Mouse (Mus musculus) cerebellum, adult 2 months (tissue): ENCODE results near the gene Nsg2. TPM values are rescaled to one million over a fixed set of nuclear protein-coding genes. Genes with fewer than 3 reads are reported as not detected.

Source experiments
- DNase-seq, 2 experiments: peaks; one replicate each; pipeline ENCODE4 v3.0.0; 2021
- H3K27ac ChIP-seq: fragments of 200-500 bp; 2 replicates; pipeline ENCODE4 v1.5.1; 2012; ENCODE audit warnings: low read length, control low read depth, inconsistent platforms; ENCODE audit not compliant: insufficient read depth
- H3K27me3 ChIP-seq: fragments of 200-500 bp; 2 replicates; pipeline ENCODE4 v1.6.1; 2012; ENCODE audit warnings: inconsistent platforms, mild to moderate bottlenecking, low read length, moderate library complexity; ENCODE audit not compliant: control insufficient read depth, insufficient read depth
- H3K4me1 ChIP-seq: fragments of 200-500 bp; 2 replicates; pipeline ENCODE4 v1.6.1; 2011; ENCODE audit warnings: low read length; ENCODE audit not compliant: control insufficient read depth, insufficient read depth
- H3K4me3 ChIP-seq: fragments of 200-500 bp; replicated peaks from 2 replicates; pipeline ENCODE3; 2011; ENCODE audit warnings: mild to moderate bottlenecking, low read depth, low read length, control low read depth; ENCODE audit not compliant: insufficient read depth
- CTCF ChIP-seq: fragments of 200-500 bp; IDR thresholded peaks from 2 replicates; pipeline ENCODE4 v1.5.1; 2011; ENCODE audit warnings: low read depth, mild to moderate bottlenecking, control low read depth, low read length, moderate library complexity, borderline replicate concordance; ENCODE audit not compliant: insufficient read depth
- POLR2A ChIP-seq: fragments of 200-500 bp; IDR thresholded peaks from 2 replicates; pipeline ENCODE4 v1.6.1; 2011; ENCODE audit warnings: low read length, control low read depth, borderline replicate concordance; ENCODE audit not compliant: insufficient read depth
- WGBS: fragments of 180-500 bp; shearing (Covaris S2); methylation state at CpG from one replicate; pipeline ENCODE4 v1.1.7; 2018; 5-methylcytosine and 5-hydroxymethylcytosine counted together
- polyA plus RNA-seq: library from polyadenylated mRNA; depleted of rRNA; stranded (reverse); fragments of >200 nt; gene quantifications from 2 replicates; pipeline ENCODE4 v1.2.3, GENCODE M21; 2012

Gene Nsg2
- polyA plus RNA-seq, 1 experiment: 169 TPM

GRCm38 (mm10) chr11:32020031-32020965 is 20.0 kb downstream of the Nsg2 start:
- DNase-seq: no peak
- Histone ChIP-seq H3K4me3 (no peak overlapping the region), H3K27me3 (no peaks in the 10 kb centered on the region), H3K4me1 (0 out of 2 replicates have a peak, but pooled peaks cover 5% of the 10 kb centered on the region), H3K27ac (no peak overlapping the region)
- 53% methylated on average over 8 of the region's 8 CpGs for WGBS
- TF ChIP-seq POLR2A (no peak), CTCF (no peak)

- 70% methylated on average over 5 of the region's 5 CpGs for WGBS
- Histone ChIP-seq H3K4me3 (no peak overlapping the region), H3K4me1 (no peaks in the 10 kb centered on the region), H3K27me3 (no peaks in the 10 kb centered on the region), H3K27ac (no peak overlapping the region)
- DNase-seq: no peak
- TF ChIP-seq POLR2A (no peak), CTCF (no peak)
Measured at GRCm38 (mm10) chr11:32026634-32027033, 26.4 kb downstream of the Nsg2 start.

DNA sequence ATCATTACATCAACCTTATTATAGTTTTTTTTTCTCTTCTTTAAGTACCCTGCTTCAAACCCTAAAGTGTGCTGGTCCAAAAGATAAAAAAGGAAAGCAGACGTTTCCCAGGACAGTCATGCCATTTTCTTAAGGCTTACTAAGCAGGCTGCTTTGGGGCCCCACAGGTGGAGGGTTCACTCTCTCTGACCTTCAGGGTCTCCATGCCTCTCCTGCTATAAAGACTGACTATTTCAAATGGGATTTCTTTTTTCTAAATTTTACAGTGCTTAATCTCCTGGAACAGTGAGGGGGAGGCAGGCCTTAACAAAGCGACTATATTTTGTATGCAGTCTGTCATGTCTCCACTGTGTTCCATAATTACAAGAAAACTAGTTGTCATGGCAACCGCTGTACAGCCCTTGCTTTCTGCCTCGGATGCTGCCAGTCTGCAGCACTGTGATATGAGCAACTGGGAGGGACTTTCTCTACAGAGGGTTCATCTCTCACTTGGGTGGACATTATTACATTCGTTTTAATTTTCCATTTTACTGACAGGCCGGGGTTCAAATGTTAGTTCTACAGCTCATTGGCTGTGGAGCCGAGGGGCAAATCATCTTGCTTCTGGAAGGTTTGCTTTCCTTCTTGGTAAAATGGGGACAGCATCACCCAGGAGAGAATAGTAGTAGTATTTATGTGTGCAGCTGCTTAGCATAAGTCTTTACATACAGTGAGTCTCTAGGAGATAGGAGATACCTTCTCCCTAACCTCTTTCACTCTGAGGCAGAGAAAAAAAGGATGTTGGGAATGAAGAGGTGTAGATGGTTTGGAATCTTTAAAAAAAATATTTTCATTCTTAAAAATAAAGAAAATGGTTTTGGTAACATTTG is 27.4 kb downstream of the Nsg2 start:
- DNase-seq: no peak
- TF ChIP-seq CTCF (no peak), POLR2A (no peak)
- Histone ChIP-seq H3K4me3 (no peak overlapping the region), H3K4me1 (no peaks in the 10 kb centered on the region), H3K27ac (no peak overlapping the region), H3K27me3 (no peaks in the 10 kb centered on the region)
- WGBS: 50% methylated on average over 7 of the region's 7 CpGs

DNA sequence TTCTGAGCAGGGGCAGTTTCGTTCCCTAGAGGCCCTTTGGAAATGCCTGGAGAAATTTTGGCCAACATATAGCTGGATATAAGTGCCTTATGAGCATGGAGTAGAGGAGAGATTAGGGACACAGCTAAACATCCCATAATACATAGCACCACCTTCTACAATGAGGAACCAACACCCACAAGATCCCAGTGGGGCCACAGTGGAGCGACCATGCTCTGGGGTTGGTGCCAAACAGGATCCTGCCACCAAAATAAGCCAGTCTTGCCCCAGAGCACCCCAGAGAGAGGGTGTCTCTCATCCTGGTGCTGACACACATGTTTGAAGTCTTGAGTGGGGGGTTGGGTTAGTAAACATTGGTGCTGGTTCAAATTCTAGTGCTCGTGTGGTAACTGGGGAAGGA is 28.3 kb downstream of the Nsg2 start:
- no peak for TF ChIP-seq POLR2A
- TF ChIP-seq CTCF: no peak
- no peaks in the 10 kb centered on the region for H3K27me3 ChIP-seq
- no peak overlapping the region for H3K4me3 ChIP-seq
- DNase-seq: no peak
- WGBS: 88% methylated on average over 3 of the region's 3 CpGs
- no peak overlapping the region for H3K27ac ChIP-seq
- H3K4me1 ChIP-seq: no peaks in the 10 kb centered on the region

DNA sequence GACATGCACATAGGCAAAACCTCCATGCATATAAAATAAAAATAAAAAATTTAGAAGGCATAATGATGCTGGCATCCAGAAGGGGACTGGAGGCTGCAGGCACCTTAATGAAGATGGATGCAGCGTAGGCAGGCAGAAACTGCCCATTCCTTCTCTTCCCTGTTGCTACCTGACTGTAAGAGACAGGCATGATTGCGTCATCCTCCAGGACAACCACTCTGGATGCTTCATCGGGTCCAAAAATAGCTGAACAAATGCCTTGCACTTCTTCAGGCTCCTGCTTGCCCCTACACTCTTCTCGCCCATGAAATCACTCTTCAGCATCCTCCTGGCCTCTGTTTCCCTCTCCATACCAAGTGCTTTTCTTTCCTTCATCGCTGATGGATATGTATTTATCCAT is 29.1 kb downstream of the Nsg2 start:
- no peak overlapping the region for H3K27ac ChIP-seq
- no peaks in the 10 kb centered on the region for H3K27me3 ChIP-seq
- no peaks in the 10 kb centered on the region for H3K4me1 ChIP-seq
- H3K4me3 ChIP-seq: no peak overlapping the region
- TF ChIP-seq CTCF (no peak), POLR2A (no peak)
- no peak for DNase-seq
- 85% methylated on average over 5 of the region's 5 CpGs for WGBS

DNA sequence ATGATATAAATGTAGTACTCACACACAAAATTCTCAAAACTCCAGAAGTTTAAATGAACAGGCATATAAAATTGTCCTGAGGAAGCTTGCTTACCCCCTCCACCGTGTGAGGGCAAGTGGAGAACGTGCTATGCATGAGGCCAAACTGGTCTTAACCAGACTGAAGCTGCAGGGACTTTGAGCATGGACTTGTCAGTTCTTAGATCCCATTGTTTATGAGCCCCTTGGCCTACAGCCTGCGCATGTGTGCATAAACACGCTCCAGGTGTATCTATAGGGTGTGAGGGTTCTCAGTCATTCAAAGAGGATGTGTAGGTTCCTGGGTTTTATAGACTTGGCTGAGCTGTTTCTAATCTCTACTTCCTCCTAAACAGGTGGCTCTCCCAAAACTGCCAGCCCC is 31.1 kb downstream of the Nsg2 start:
- 88% methylated on average over 4 of the region's 4 CpGs for WGBS
- no peaks in the 10 kb centered on the region for H3K27me3 ChIP-seq
- no peak for DNase-seq
- no peaks in the 10 kb centered on the region for H3K4me1 ChIP-seq
- no peak for TF ChIP-seq POLR2A
- TF ChIP-seq CTCF: no peak
- no peak overlapping the region for H3K27ac ChIP-seq
- no peak overlapping the region for H3K4me3 ChIP-seq

DNA sequence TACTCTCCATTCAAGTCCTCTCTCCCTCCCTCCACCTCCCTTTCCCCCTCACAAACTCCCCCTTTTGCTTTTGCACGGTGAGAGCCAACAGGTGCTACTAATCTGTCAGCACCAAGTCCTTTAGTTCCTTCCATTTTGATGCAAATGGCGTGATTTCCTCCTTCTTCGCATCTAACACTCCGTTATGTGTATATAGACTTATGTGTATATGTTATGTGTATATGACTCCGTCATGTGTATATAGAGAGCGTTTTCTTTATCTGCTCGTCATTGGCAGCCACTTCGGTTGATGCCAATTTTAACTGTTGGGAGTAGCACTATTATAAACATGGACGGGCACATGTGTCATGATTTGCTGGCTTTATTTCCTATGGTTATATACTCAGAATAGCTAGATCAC is 31.8 kb downstream of the Nsg2 start:
- Histone ChIP-seq H3K27me3 (no peaks in the 10 kb centered on the region), H3K4me3 (no peak overlapping the region), H3K4me1 (no peaks in the 10 kb centered on the region), H3K27ac (no peak overlapping the region)
- TF ChIP-seq POLR2A (no peak), CTCF (no peak)
- whole genome bisulfite sequencing: 88% methylated on average over 9 of the region's 9 CpGs
- no peak for DNase-seq
